Mouse (Mus musculus): ENCODE measurements around the gene Dph6.
"Not testable (repeated sequence)": the region's sequence is repeated elsewhere in the genome, so short reads cannot be mapped to it uniquely, and the experiment has no call there.

Gene Dph6

GRCm38 (mm10) chr2:114654365-114655239, at the start of gene Dph6:
Gene Dph6 (minus strand): TSS chr2:114654964.
- in situ Hi-C loops (cut with MboI; ENCODE audit: unreplicated experiment in 2 of 2): loop anchor here (5.0 to 25.0 kb wide), 3 partner anchors 37 to 933 kb away; partner anchors contain the start of genes Arhgap11a (in 2 of the 2), BC052040 (in 2 of the 2) and Scg5 (in 2 of the 2)

- in situ Hi-C loops (cut with MboI; ENCODE audit: unreplicated experiment in 2 of 2): no loop called here
These were observed 46.4 kb upstream of the Dph6 start for GRCm38 (mm10) chr2:114700966-114701685.

GRCm38 (mm10) chr2:114691607-114692006, 36.8 kb upstream of the Dph6 start:
- in situ Hi-C loops (cut with MboI; ENCODE audit: unreplicated experiment in 2 of 2): no loop called here

GRCm38 (mm10) chr2:114687483-114687882, 32.7 kb upstream of the Dph6 start:
- in situ Hi-C loops (cut with MboI; ENCODE audit: unreplicated experiment in 2 of 2): no loop called here

GRCm38 (mm10) chr2:114687081-114687480, 32.3 kb upstream of the Dph6 start:
- in situ Hi-C loops (cut with MboI; ENCODE audit: unreplicated experiment in 2 of 2): no loop called here

DNA sequence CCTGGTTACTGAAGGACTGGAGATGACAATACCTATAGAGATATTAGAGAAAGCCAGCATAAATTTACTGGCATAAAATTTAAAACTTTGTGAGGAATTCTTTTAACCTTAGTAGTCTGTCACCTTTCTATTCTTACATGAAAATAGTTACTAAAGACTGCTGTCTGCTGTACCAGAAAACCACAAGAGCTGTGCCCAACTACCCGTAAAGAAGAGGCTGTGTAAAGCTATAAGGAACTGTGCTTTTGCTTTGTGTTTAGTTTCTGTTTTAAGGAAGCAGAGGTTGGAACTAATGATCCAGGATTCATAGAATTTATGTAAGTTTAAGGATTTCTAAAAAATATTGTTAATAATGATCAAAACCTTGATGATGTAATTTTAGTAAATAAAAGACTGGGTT, 19.1 kb upstream of the Dph6 start:
- in situ Hi-C loops (cut with MboI; ENCODE audit: unreplicated experiment in 2 of 2): loop anchor here (25.0 kb wide), 2 partner anchors 837 to 913 kb away; partner anchors contain the start of genes Arhgap11a (in 2 of the 2), BC052040 (in 2 of the 2) and Scg5 (in 2 of the 2)

- in situ Hi-C loops (cut with MboI; ENCODE audit: unreplicated experiment in 2 of 2): loop anchor here (25.0 kb wide), 2 partner anchors 834 to 916 kb away; partner anchors contain the start of genes Arhgap11a (in 2 of the 2), BC052040 (in 2 of the 2) and Scg5 (in 2 of the 2)
These were observed 16.2 kb upstream of the Dph6 start for GRCm38 (mm10) chr2:114670983-114671382.

DNA sequence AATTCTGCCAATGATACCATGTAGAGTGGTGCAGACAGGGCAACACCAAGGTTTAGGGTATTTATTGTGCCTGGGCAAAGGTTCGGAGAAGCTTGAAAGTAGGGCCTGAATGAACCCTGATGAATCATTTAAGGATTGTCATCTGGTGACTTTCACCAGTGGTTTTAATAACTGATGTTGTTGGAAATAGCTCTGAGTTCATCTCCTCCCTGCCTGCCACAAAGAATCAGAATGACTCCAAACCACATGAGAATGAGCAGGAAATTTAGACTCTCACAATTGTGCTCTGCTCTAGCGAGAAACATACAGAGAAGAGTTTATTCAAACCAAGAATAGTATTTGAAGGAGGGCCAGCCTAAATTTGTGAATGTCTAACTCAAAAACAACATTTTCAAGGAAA, 4.2 kb upstream of the Dph6 start:
- in situ Hi-C loops (cut with MboI; ENCODE audit: unreplicated experiment in 2 of 2): loop anchor here (25.0 kb wide), 2 partner anchors 822 to 928 kb away; partner anchors contain the start of genes Arhgap11a (in 2 of the 2), BC052040 (in 2 of the 2) and Scg5 (in 2 of the 2)

DNA sequence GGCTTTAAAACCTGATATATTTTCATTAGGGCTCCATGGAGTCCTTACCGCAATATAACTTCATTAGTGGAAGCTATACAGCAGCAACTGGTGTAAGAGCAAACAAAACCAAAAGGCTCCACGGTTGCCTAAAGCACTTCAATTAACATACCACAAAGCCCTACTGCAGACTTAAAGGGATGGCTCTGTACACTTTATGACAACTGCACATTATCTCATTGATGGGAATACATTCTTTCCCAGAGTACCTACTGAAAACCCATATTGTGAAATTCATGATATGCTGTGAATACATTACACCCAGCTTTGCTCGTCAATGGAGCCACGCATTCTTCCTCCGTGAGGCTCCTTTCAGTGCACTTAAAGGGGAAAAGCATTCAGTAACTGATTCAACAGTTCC, 8.5 kb downstream of the Dph6 start:
- in situ Hi-C loops (cut with MboI; ENCODE audit: unreplicated experiment in 2 of 2): loop anchor here in 1 of 2 experiments (25.0 kb wide), 1 partner anchor 384 kb away; no protein-coding TSS in a partner anchor

- in situ Hi-C loops (cut with MboI; ENCODE audit: unreplicated experiment in 2 of 2): loop anchor here in 1 of 2 experiments (25.0 kb wide), 1 partner anchor 382 kb away; no protein-coding TSS in a partner anchor
These were observed 10.9 kb downstream of the Dph6 start for GRCm38 (mm10) chr2:114643832-114644231.

GRCm38 (mm10) chr2:114624683-114625082, 30.1 kb downstream of the Dph6 start:
- in situ Hi-C loops (cut with MboI; ENCODE audit: unreplicated experiment in 2 of 2): loop anchor here (10.0 to 25.0 kb wide), 3 partner anchors 180 to 362 kb away; no protein-coding TSS in a partner anchor

DNA sequence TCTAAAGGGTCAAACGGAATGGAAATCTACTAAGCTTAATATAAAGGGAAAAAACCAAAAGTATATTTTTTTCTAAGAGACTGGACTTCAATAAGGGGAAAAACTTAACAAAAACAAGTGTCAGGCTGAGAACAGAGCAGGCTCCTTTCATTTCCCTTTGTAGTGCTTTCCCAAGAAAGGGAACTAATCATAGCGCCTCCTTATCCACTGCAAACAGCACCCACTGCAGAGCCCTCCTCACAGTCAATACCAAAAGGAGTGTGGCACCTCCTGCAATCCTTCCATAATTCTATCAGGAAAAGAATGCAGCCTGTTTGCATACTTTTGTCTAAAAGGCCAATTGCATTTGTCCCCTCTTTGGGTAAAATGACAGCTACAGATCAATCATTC, 32.2 kb downstream of the Dph6 start:
- in situ Hi-C loops (cut with MboI; ENCODE audit: unreplicated experiment in 2 of 2): loop anchor here (10.0 kb wide), 2 partner anchors 178 to 232 kb away; no protein-coding TSS in a partner anchor

DNA sequence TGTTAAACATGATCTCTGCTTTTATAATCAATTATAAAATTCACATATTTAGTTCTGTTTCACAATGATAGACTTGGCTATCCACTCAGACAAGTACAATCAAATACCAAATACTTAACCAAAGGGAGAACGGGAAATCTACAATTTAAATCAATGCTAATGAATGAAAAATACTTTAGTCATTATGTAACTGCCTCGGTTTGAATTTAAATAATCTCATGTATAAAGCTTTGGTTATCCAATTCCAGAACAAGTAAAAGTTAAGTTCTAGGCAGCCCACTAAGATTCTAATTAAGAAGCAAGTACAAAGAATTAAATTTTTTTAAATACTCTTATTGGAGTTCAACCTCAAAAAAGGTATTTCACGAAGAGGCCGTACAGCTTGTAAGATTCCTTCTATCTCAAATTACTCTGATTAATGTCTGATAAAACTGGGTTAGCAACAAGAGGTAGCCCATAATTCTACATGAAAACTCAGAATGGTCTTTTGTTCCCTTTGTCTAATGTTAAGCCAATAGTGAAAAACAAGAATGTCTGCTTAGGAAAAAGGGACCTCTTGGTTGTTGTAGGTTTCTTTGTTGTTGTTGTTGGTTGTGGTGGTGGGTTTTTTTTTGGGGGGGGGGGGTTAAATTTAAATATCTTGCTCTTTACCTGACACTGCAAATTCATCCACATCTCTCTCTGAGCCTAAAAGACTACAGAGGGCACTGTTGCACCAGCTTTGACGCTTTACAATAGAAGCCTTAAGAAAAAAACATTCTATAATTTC, 32.8 kb downstream of the Dph6 start:
- in situ Hi-C loops (cut with MboI; ENCODE audit: unreplicated experiment in 2 of 2): loop anchor here (10.0 kb wide), 2 partner anchors 177 to 233 kb away; no protein-coding TSS in a partner anchor

GRCm38 (mm10) chr2:114611576-114611975, 43.2 kb downstream of the Dph6 start:
- in situ Hi-C loops (cut with MboI; ENCODE audit: unreplicated experiment in 2 of 2): no loop called here

DNA sequence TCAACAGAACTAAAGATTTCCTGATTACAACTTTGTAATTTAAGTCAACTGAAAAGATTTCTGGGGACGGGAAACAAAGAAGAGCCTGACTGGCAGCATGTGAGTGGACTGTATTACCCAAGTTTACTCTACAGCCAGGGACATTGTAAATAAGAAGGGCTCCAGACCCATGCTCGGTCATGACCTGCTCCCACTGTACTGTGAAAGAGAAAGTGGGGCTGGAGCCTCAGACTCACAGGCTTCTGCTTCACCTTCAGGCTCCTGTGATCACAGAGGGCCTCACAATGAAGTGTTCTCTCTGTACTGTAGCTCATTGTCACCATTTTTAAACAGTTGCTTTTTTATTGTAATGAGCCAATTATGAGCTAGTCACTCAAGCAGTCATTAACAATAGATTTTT, 44.7 kb downstream of the Dph6 start:
- in situ Hi-C loops (cut with MboI; ENCODE audit: unreplicated experiment in 2 of 2): no loop called here

DNA sequence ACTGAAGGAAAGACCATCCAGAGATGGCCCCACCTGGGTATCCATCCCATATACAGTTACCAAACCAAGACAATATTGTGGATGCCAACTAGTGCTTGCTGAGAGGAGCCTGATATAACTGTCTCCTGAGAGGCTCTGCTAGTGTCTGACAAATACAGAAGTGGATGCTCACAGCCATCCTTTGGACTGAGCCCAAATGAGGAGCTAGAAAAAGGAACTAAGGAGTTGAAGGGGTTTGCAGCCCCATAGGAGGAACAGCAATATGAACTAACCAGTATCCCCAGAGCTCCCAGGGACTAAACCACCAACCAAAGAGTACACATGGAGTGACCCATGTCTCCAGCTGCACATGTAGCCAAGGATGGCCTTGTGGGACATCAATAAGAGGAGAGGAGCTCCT, 49.6 kb downstream of the Dph6 start:
- in situ Hi-C loops (cut with MboI; ENCODE audit: unreplicated experiment in 2 of 2): not testable (repeated sequence)

GRCm38 (mm10) chr2:114601174-114601573, 53.6 kb downstream of the Dph6 start:
- in situ Hi-C loops (cut with MboI; ENCODE audit: unreplicated experiment in 2 of 2): no loop called here

DNA sequence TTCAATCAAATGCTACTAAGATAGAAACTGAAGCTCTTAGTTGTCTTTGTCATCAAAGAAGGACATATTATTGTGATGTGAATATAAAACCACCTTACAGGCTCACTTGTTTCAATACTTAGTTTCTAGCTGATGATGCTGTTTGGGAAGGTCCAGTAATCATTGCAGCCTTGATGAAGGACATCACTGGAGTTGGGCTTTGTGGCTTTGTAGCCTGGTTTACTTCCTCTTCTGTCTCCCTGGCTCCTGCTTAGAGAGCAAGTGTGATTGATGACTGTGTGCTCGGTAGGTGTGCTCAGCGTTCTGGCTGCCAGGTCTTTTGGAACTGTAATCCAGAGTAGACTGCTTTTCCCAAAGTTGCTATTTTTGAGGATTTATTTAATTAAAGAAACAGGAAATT, 55.0 kb downstream of the Dph6 start:
- in situ Hi-C loops (cut with MboI; ENCODE audit: unreplicated experiment in 2 of 2): no loop called here

- in situ Hi-C loops (cut with MboI; ENCODE audit: unreplicated experiment in 2 of 2): no loop called here
These were observed 61.4 kb downstream of the Dph6 start for GRCm38 (mm10) chr2:114593393-114593792.

GRCm38 (mm10) chr2:114580714-114581113, 74.0 kb downstream of the Dph6 start:
- in situ Hi-C loops (cut with MboI; ENCODE audit: unreplicated experiment in 2 of 2): no loop called here

Measured in v-Abl transformed pro-B cells (cell line).